Mouse (Mus musculus) G1E (cell line): Measurements from ENCODE around the gene Tsku.

Source experiments
- CTCF ChIP-seq: IDR thresholded peaks from 2 replicates; pipeline ENCODE4 v1.5.1; 2012; ENCODE audit warnings: low read depth, low read length, inconsistent platforms, mixed read lengths
- GATA1 ChIP-seq: IDR thresholded peaks from 2 replicates; pipeline ENCODE4 v1.6.1; 2012; ENCODE audit warnings: borderline replicate concordance, low read length, inconsistent platforms, mixed read lengths
- GATA2 ChIP-seq: IDR thresholded peaks from 2 replicates; pipeline ENCODE4 v1.6.1; 2012; ENCODE audit warnings: low read depth, low read length, inconsistent platforms, borderline replicate concordance
- POLR2AphosphoS5 ChIP-seq: IDR thresholded peaks from 2 replicates; pipeline ENCODE4 v1.6.1; 2012; ENCODE audit warnings: low read depth, low read length, inconsistent platforms; ENCODE audit not compliant: insufficient replicate concordance
- TAL1 ChIP-seq: conservative IDR thresholded peaks from 2 replicates; pipeline ENCODE4 v1.6.1; 2012; ENCODE audit warnings: low read depth, low read length, inconsistent platforms, mixed read lengths

DNA sequence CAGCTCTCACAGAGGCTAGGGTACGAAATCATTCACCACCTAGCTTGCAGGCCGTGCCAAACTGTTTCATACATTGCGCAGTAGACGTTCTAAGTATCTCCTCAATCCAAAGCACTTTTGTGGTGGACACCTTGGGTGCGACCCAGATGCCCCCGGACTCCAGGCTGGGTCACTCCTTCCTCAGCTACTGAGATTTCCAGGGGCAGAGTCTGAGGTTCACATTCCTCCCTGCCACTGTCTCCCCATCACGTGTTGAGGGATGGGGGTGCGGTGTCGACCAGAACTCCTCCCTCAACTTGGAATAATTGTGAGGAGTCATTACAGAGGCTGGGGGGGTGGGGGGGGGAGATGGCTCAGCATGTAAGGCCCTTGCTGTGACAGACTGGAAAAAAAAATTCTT, 28.5 kb upstream of the Tsku start:
- TF ChIP-seq CTCF (no peak), GATA1 (no peak), TAL1 (no peak), POLR2AphosphoS5 (no peak), GATA2 (no peak)
